Mouse (Mus musculus): ENCODE data around the gene Lin7a.

The Lin7a gene

DNA sequence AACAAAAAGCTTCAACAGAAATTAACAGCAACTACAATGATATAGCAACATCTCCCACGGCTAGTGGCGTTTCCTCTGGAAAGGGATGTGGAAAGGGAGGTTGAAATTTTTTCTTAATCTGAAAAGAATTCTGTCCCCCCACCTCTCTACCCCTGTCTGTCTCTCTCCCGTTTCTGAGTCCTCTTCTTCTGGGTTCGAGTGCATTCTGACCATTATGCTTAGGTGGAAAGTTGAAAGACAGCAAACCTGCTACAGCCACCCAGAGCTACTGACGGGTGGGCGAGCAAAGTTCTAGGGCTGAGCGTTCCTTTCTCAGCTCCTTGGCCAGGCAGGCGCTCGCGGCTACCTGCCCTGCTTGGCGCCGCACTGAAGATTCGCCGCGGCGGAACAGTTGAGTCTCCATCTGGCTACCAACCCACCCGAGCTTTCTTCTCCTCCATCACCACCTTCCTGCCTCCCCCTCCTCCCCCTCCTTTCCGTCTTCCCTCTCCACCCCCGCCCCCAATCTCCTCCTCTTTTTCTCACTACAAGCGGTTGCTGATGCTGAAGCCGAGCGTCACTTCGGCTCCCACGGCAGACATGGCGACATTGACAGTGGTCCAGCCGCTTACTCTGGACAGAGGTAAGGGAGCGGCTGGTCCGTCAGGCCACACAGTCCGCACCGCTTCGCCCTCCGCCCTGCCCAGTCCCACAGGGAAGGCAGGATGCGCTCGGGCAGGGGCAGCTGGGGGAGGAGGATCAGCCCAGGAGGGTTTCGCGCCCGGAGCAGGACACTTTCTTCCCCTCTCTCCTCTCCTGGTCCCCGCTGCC, at the start of gene Lin7a:
Gene Lin7a, plus strand, starts transcription at position 366 of the 810 bp plus-strand sequence.
- peak; percentile 20 to 39 for DNase-seq (ENCODE audit: low spot score in 2 of 2)

DNA sequence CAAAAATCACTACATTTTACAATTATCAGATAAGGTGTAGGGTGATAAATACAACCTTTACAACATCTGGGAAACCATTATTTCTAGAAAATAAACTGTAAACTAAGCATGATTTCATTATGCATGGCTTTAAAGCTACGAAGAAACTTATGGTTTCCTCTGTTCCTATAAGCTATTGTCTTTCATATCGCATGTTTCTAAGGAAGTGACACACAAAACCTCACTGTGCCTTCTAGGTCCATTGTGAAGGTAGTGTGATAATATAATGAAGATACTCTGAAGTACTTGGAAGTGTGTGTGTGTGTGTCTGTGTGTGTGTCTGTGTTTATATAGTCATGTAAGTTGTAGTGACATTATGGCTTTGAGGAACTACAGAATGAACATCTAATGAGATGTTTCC, 49.8 kb upstream of the Lin7a start:
- DNase-seq (ENCODE audit: low spot score in 2 of 2), result no peak

DNA sequence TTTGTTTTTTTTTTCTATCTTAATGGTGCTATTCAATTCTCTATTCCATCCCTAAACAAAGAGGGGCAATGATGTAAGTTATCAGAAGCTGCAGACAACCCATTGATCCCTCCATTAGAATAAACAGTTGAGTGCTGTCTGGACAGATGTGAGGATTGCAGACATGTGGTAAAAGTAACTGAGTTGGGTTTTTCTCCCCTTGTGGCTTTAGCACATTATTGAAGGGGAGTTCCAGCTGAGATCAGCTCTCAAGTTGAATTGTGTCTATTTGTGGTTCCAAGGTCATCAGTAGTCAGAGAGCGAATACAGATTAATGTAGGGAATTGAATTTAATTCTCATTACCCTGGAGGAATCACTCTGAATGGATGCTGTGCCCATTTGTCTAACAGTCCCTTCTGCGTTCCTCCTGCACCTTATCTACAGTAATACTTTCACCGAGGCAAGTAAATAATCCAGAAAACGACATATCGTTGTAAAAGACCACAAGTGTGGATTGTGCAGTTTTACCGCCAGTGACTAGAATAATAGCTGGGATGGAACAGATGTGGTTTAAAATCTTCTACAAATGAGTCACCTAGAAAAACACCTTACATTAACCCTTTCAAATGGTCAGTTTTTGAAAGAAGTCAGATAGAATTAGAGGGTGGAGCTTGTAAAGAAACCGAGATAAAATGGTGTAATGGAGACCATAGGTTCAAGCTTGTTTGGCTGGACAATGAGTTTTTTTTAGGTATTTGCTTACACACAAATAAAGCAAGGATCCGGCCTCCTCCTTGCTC, 48.9 kb upstream of the Lin7a start:
- DNase-seq (ENCODE audit: low spot score in 2 of 2), result no peak

DNA sequence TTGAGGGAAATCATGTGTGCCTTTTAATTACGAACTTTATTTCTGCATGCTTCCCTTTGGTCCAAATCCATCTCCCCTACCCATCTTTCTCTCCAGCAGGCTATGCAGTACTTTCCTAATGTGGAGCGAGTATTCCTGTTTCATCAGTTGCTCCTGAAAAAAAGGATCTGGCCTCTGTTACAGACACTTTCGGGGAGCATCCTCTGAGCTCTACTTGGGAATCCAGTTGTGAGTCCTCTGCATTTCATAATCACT, 48.4 kb upstream of the Lin7a start:
- no peak for DNase-seq (ENCODE audit: low spot score in 2 of 2)

DNA sequence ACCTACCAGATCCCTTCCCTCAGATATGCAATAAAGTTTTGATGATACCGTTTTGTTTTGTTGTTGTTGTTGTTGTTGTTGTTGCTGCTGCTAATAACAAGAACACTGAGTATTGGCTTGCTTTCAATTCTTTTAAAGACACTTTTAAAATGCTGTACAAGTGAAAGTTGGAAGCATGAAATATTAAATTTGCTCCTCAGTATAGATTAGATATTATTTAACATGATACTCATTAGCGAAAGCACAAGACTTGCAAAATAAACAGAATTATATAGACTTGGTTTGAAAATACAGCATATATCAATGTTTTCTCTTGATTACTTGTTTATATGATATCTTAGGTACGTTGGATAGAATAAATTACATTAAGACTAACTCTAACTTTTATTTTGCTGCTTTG, 47.7 kb upstream of the Lin7a start:
- no peak for DNase-seq (ENCODE audit: low spot score in 2 of 2)

DNA sequence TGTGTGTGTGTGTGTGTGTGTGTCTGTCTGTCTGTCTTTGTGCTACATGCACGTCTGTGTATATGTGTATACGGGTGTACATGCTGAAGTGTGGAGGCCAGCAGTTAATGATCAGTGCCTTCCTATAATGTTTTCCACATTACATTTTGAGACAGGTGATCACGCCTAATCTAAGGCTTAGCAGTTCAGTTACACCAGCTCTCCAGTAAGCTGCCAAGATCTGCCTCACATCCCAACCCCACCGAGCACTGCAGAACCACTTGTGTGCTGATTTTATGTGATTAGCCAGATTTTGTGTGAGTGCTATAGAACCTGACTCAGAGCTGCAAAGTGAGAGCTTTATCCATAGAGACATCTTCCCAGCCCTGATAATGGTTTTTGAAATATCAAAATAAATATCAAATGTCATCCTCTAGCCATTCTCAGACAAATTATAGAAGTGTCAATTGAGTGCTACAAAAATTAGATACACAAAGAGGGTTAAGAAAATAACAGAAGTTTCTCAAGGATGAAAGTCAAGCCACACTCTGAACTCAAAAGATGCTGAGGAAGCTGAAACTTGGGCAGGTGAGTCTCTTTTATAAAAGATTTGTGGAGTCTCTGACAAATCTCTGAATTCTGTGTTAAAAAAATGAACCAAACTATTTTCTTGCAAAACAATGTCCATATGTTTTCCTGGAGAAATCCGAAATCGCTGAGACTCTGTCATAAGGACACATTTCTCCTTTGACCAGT, 46.7 kb upstream of the Lin7a start:
- no peak for DNase-seq (ENCODE audit: low spot score in 2 of 2)

DNA sequence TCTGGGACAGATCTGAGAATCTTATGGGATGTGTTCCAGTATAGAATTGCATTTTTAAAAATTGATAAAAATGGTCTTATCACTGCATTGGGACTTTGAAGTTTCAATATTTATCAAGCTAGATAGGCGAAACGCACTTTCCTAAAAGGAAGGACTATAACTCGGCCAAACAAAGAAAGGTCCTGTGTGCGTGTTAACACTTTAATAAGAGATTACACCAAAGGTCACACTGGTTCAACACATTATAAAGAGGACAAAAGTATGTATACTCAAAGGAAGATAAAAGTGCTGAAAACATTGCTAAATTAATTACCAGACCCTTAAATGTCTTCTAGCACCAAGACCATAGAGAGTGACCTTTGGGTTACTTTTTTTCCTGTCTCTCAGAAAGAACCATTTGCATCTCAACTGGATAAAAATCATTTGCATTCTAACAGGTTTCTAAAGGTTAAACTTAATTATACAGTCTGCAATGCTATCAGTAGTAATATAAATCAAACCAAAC, 46.1 kb upstream of the Lin7a start:
- no peak for DNase-seq (ENCODE audit: low spot score in 2 of 2)

DNA sequence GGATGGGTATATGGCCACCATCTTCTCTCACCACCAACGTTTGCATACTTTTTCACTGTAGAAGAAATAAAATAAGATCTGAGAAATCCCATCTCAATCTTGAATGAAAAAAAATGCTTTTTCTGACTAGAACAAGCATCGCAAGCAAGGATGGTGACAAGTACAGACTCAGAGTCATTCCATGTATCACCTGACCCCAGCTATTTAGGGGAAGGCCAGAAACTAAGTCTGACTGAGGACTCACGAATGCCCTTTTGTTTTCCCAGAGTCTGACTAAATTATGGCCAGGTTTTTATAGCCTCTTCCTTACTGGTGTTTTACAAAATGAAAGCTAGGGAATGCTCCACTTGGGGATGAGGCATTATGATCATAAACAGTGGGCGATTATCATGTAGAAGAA, 45.6 kb upstream of the Lin7a start:
- no peak for DNase-seq (ENCODE audit: low spot score in 2 of 2)

DNA sequence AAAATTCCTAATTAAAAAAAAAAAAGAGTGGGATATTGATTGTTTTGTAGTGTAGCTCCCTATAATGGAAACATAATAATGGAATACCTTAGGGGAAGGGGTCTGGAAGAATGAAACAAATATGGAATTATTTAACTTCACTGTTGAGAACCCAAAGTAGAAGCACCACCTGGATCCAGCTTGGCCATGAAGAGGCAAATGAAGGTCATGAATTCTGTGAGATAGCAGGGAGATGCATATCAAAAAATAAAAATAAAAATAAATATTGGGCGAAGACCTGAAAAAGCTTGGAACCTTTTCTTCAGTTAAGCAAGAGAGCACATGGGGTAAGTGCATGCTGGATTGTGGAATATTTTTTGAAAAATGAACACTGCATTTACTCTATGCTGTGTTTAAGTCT, 43.6 kb upstream of the Lin7a start:
- no peak for DNase-seq (ENCODE audit: low spot score in 2 of 2)

DNA sequence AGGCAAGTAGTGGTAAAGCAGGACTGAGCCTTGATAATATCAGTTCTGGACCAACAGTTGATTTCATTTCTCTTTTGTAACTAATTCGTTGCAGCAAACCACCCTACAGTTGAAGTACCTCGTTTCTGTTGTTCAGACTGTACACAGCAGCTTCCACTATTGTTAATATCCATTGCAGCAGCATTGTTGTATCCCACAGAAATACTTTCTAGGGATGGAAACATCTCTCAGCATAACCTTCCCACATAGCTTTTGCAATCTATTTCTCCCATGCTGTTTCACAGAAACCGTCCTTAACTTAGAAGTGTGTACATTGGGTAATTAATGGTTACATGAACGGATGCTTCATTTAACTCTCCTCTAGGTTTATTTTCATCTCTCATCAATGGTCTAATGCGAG, 42.7 kb upstream of the Lin7a start:
- no peak for DNase-seq (ENCODE audit: low spot score in 2 of 2)

DNA sequence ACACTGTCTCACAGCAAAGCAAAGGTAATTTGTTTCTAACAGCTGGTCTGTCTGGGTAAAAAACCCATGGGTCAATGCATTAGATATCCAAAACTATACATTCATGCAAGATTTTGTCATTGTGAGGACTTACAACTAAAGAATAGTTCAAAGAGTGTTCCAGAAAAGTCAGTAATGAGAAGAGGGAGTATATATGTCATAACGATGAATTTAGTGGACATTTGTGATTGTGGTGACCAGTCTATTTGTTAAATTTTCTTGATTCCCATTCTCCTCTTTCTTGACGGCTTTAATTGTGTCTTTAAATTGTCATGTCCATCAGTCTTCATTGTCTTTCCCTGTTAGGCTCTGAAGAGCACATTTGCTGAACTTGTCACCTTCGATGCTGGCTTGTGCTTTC, 42.1 kb upstream of the Lin7a start:
- no peak for DNase-seq (ENCODE audit: low spot score in 2 of 2)

DNA sequence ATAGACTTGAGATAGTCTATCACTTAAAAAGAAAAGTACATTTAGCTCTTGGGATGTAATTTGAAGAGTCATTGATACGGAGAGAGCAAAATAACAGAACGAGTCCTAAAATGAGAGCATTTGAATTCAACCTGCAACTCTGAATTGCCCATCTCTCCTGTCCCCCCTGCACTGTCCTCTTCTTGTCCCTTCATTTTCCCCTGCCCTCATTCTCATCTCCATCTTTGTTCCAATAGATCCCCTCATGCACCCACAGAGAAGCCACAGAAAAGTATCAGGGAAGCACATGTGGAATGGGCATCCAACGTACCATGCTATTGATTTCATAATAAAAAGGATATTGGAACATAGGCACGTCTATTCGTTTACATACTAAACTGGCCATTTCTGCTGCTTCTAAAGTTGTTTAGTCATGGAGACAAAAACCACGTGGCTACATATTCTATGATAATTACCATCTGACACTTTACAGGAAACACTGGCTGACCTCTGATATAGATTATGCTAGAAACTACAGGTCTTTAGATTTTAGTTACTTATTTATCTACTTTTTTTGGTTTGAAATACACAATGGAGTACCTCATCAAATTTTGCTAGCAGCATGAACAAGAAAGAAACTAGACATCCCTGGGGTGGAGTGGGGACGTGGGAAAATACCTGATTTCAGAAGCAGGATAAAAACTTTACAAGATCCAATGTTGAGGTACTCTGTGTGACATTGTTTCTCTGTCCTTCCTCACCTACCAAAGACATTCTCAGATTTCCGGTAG, 41.2 kb upstream of the Lin7a start:
- no peak for DNase-seq (ENCODE audit: low spot score in 2 of 2)

DNA sequence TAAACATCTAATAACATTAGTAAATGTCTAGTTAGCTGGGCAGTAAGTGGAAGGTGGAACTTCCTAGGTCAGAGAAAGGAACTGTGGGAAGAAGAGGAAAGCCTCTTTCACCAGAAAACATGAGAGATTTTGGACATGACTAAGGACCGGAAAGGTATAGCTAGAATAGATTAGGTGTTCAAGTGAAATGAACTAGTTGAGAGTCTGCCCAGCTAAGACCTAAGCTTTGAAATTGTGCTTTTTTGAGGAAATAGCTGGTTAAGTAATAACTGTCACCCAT, 40.7 kb upstream of the Lin7a start:
- no peak for DNase-seq (ENCODE audit: low spot score in 2 of 2)

DNA sequence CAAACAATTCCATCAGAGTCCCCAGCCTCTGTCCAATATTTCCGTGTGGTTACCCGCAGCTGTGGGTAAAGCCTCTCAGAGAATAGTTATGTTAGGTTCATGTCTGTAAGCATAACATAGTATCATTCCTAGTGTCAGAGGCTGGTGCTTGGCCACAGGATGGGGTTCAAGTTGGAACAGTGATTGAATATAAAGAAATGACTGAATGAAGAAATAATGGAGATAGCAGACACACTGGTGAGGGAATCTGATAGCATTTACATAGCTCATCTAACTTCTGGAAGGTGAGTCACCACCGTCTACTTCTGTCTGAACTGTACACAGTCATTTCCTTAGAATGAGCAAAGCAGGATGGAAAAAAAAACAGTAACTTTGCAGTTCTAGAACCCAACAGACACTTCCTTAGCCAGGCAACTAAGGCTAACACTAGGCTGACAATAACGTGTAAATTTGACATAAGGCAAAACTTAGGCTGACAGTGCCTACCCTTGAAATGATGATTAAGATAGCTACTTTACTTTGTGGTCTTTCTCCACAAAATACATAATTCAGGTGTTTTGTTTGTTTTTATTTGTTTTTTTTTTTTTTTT, 40.0 kb upstream of the Lin7a start:
- no peak for DNase-seq (ENCODE audit: low spot score in 2 of 2)

DNA sequence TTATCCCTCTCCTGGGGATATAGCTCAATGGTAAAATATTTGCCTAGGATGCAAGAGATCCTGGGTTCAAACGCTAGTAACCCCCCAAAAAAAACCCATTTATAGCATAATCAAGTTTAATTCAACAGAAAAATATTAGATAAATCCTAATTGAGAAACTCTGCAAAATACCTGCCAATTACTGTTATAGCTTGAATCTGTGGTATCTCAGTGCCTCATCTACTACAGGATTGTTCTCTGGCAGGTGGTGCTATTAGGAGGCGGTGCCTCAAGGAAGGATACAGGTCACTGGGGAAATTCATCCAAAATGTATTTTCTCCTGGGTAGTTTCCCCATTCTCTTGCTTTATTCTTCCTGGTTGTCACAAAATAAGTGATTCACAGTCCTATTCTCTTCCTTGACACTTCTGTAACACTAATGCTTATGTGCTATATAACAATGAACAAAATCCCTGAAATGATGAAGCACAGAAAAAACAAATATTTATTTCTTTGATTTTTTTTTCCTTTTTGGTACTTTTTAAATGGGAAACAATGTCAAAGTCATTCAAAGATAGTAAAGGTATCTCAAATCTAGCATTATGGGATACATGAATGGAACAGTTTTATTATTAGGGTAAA, 38.9 kb upstream of the Lin7a start:
- no peak for DNase-seq (ENCODE audit: low spot score in 2 of 2)

DNA sequence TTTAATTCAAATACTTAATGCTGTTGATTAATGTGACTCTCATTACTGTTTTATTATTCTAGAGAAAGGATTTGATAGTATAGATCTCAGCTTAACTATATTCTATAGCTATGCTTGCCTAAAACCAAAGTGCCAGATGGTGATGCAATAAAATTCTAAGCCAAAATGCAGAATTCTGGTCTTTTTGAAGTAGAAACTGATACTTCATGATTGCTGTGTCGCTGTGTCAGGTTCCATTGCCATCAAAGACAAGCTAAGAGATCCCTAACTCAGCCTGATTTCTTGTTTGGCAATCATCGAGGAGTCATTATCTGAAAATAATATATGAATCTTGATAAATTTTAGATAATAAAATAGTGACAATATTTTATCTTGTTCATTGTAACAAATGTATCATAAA, 38.3 kb upstream of the Lin7a start:
- no peak for DNase-seq (ENCODE audit: low spot score in 2 of 2)

DNA sequence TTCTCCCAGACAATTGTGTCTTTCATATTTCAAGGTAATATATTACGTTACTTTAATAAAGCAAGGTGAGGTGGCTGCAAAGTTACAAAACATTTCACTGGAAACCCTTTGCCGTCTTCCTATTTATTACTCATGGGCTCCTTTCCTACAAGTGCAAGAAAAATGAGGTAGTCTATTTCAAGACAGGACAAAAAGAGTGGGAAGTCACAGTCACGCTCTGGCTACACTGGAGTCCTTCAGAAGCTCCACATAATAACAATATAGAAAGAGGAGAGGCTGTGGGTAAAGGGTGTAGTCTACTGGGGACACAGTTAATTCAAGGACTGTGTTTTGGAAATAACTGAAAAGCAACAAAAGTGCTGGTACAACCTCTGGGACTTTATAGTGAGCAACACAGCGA, 37.7 kb upstream of the Lin7a start:
- DNase-seq (ENCODE audit: low spot score in 2 of 2), result no peak

DNA sequence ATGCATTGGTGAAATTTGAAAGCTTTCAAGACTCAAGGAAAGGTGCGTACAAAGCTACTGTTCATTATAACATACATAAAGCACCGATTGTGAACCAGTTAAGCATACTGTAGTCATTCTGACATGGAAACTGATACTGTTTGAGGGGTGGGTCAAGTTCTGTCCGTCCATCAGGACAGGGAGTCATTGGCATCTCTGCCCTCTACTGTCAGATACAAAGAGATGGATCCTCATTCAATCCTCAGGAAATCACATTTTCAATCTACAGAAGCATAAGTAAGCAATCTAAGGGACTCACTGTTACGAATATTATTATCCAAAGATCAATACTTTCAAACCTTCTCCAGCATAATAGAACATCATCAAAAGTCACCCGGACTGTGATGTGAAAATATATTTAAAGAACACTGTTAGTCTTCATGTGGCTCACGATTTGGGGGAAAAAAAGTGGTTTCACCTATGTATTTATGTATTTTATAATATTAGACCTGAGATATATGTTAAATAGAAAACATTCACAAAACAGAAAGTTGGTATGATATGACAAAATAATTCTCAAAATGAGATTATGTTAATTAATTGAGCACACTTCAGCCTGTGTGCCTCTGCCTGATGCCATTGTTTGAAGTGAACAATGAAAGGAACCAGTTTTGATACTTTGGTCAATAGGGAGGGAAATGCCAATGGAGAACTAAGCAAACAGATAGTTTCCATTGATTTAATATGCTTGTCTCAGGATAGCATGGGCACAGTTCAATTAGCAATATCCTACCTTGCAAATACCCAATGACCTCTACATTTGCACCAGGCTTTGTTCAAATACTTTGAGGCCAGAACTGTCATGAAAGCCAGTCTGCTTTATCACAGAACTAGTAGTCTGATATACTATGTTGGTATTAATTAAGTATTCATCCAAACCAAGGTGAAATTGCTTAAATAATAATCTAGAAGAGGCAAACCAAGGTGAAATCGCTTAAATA, 36.8 kb upstream of the Lin7a start:
- DNase-seq (ENCODE audit: low spot score in 2 of 2), result no peak

DNA sequence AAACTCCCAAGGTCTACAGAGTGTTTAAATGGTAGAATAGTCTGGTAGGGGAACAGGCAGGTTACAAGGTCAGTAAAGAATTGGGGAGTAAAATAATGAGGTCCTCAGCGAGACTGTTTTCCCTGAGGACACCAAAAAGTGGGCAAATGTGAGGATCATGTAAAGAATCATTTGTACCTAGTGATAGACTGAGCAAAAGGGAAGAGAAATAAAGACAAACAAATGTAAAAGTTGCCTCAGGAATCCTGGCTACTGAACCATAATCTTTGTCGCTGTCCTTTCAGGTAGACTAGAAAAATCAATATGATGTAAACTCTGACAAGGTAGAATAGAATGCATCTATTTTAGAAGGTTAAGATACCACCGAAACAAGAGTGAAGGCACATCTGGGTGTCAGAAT, 36.0 kb upstream of the Lin7a start:
- no peak for DNase-seq (ENCODE audit: low spot score in 2 of 2)

DNA sequence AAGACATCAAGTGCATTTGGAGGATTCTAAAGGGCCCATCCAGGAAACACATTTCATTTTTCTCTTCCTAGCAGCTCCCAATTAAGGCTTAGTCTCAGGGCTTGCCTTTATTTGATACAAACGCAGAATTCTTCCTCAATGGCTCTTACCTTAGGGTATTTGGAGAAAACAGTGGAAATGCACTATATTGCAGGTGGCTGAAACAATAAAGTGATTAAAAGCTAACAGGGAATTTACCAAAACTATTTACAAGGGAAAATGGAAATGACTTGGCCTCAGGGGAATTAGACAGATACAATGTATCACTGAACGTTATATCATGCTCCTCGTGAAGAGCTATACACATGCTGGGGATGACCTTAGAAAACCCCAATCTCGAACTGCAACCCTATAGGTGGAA, 35.3 kb upstream of the Lin7a start:
- no peak for DNase-seq (ENCODE audit: low spot score in 2 of 2)

Data from frontal cortex, postnatal 25 days (tissue).